Mouse (Mus musculus) embryonic fibroblast, embryonic 13.5 days (primary cell): ENCODE data around the gene Eif1ad. TPM values are rescaled to one million over a fixed set of nuclear protein-coding genes. Genes with fewer than 3 reads are reported as not detected.

Experiments used
- H3K27ac ChIP-seq: 2 replicates; pipeline ENCODE4 v1.5.1; 2012; ENCODE audit warnings: low read length, control low read depth, inconsistent platforms; ENCODE audit not compliant: insufficient read depth
- H3K4me1 ChIP-seq: 2 replicates; pipeline ENCODE4 v1.6.1; 2011; ENCODE audit warnings: low read length; ENCODE audit not compliant: control insufficient read depth, insufficient read depth
- H3K4me3 ChIP-seq: 2 replicates; pipeline ENCODE4 v1.5.1; 2011; ENCODE audit warnings: mild to moderate bottlenecking, control low read depth, low read length; ENCODE audit not compliant: insufficient read depth
- CTCF ChIP-seq: IDR thresholded peaks from 2 replicates; pipeline ENCODE4 v1.5.1; 2011; ENCODE audit warnings: mild to moderate bottlenecking, control low read depth, low read length, moderate library complexity, borderline replicate concordance; ENCODE audit not compliant: insufficient read depth
- POLR2A ChIP-seq: IDR thresholded peaks from 2 replicates; pipeline ENCODE4 v1.6.1; 2011; ENCODE audit warnings: low read depth, mild to moderate bottlenecking, control low read depth, low read length, moderate library complexity
- polyA plus RNA-seq: library from polyadenylated mRNA; stranded (reverse); fragments of >200 nt; gene quantifications from 2 replicates; pipeline ENCODE4 v1.2.4, GENCODE M21; 2011; ENCODE audit warnings: low read depth; ENCODE audit not compliant: missing spikeins, insufficient read length

Eif1ad gene
- polyA plus RNA-seq: 19.5 and 26.6 TPM in 2 replicates

DNA sequence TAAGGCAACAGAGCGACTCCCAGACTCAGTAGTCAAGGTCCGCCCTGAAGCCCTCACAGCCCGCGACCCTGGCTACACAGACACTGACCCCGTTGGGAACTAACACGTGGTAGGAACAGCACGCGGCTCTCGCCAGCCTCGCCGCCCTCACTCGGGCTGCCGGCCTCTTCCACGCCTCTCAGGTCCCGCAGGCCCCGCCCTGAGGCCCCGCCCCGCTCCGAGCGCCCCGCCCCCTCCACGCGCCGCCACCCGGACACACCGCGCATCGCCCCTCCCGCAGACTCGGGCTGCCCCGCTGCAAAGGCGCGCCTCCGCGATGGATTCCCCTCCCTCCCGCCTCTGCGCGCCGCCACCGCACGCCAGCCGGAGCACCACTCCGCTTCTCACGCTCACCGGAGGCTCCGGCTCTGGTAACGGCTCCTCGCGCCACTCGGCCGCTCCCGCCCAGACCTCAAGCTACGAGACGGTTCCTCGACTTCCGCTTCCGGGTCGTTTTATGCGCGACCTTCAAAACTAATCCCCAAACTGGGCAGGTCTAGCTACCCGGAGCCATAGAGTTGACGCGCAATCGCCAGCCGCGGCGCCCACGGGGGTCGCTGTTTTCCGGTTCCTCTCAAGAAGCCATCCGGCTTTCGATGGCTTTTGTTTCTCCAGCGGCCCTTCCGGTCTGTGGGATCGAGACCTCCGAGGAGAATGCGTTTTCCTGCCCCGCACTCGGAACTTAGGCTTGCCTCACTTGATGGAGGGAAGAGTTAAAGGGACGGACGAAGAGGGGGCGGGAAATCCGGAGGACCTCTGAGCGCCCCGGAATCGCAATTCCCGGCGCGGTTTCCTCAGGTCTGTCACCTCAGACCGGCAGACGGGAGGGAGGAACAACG, at the start of gene Eif1ad:
TSS of gene Eif1ad (plus strand) at position 567 of the 878 bp plus-strand sequence.
- TF ChIP-seq POLR2A: peak; percentile 56
- TF ChIP-seq CTCF: no peak
- peaks cover 6% of the 10 kb centered on the region; the same call in 1 of the 2 replicates for H3K4me1 ChIP-seq
- peak within 1 kb of the TSS; percentile 88 for H3K4me3 ChIP-seq
- H3K27ac ChIP-seq: peak within 1 kb of the TSS; percentile 89

DNA sequence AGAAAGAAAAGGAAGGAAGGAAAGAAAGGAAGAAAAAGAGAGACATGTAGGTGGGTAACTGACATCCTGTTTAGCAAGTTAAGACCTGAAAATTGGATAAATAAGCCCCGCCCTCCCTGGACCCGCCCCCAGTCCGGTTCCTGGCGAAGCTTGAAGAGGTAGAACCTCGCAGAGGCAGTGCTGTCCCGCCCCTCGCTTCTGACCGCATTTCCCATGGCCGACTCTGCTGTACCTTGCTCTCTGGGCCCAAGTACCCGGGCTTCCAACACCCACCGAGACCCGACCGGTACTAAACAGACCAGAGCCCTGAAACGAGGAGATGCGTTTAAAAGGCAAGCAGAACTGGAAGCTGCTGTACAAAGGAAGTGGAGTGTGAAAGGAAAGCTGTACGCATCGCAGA, 42.7 kb upstream of the Eif1ad start:
- H3K4me3 ChIP-seq: no peak overlapping the region

DNA sequence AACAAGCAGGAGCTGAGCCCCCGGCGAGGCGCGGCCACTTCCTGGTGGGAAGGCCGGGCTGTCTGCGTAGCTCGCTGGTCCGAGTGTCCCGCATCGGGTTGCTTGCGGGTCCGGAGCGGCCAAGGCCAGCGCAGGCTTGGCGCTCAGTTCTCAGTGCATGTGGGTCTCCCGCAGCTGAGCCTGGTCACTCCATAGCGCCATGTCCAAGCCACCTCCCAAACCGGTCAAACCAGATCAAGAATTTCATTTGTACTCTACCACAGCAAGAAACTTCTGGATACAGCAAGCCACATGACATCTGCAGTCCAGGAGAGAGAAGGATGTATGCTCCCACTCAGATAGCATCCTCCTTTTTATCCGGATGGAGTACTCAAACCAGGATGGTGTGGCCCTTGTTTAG, 38.6 kb upstream of the Eif1ad start:
- TF ChIP-seq CTCF (no peak), POLR2A (no peak)
- H3K27ac ChIP-seq: no peak overlapping the region
- no peak overlapping the region for H3K4me3 ChIP-seq
- H3K4me1 ChIP-seq: no peaks in the 10 kb centered on the region

More for the DNA sequence above, 42.7 kb upstream of the Eif1ad start:
- Histone ChIP-seq H3K27ac (no peak overlapping the region), H3K4me1 (no peaks in the 10 kb centered on the region)
- TF ChIP-seq POLR2A: no peak
- no peak for TF ChIP-seq CTCF

DNA sequence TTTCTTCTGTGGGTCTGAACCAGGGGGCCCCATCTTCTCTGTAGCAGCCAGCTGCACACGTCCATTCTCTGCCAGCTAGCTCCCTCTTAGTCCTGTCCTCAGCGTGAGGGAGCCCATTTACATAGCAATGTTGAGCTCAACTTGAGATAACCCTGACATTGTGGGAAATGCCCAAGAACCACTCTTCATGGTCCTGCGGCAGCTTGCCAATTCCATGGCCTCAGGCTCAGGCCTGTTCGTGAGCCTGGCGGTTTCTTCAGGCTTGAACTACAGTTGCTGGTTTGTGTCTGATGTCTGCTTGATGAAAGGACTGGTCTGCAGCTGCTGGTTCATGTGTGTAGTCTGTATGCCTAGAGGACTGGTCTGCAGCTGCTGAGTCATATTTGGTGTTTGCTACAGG, 31.8 kb upstream of the Eif1ad start:
- TF ChIP-seq CTCF (no peak), POLR2A (no peak)
- H3K27ac ChIP-seq: no peak overlapping the region
- no peaks in the 10 kb centered on the region for H3K4me1 ChIP-seq
- no peak overlapping the region for H3K4me3 ChIP-seq

DNA sequence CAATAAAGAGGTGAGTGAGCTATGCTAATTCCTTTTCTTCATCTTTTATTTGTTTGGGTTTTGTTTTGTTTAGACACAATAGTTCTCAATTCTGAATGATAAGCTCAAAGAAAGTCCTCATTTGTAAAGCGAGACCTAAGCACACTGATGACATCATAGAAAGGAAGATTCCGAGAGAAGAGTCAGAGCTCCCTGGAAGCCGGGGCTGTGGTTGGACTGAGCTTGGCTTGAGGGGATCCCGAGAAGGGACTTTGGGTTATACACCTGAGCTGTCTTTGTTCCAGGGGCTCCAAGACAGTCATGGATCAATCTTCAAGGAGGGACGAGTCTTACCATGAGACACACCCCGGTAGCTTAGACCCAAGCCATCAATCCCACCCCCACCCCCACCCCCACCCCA, 31.1 kb upstream of the Eif1ad start, which contains the start of gene Catsper1:
TSS of gene Catsper1 (plus strand) at position 301 of the 400 bp plus-strand sequence.
- Histone ChIP-seq H3K4me3 (no peak within 1 kb of the TSS), H3K27ac (no peak within 1 kb of the TSS), H3K4me1 (no peaks in the 10 kb centered on the region)
- TF ChIP-seq POLR2A: no peak
- no peak for TF ChIP-seq CTCF

DNA sequence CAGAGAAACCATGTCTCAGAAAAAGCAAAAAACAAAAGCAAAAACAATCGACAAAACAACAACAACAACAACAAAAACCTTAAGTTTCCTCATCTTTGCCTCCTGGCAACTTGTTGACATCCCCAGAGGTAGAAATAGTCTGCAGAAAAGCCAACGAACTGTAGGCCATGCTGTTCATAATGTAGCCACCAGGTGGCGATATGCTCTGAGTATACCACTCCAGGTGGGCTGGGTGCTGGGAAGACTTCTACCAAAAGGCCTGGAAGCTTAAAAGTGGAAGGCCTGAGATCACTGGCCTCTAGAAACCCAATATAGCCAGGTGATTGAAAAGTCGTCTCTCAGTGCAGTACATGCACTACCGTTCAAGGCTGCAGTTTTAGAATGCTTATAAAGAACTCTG, 28.6 kb upstream of the Eif1ad start:
- TF ChIP-seq CTCF: peak; percentile 38; the same call in 1 of the 2 replicates
- no peak for TF ChIP-seq POLR2A
- H3K4me1 ChIP-seq: no peaks in the 10 kb centered on the region
- no peak overlapping the region for H3K4me3 ChIP-seq
- H3K27ac ChIP-seq: no peak overlapping the region

DNA sequence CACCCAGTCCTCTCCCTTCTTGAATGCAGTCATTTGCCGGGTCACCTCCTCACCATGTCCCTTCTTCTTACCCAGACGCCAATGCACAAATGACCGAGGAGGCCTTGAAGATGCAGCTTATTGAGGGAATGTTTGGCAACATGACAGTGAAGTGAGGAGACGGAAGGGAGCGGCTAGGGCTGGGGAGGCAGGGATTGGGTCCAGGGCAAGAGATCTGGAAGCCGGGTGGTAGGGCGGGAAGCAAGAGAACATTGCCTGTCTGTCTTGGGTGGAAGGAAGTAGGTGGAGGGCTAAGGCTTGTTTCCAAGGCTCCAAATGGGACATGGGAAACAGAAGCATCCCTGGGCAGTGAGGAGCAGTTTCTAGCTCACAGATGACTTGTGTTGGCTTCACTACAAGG, 25.2 kb upstream of the Eif1ad start:
- Histone ChIP-seq H3K4me1 (peaks cover 9% of the 10 kb centered on the region), H3K27ac (no peak overlapping the region), H3K4me3 (no peak overlapping the region)
- TF ChIP-seq POLR2A (no peak), CTCF (no peak)

DNA sequence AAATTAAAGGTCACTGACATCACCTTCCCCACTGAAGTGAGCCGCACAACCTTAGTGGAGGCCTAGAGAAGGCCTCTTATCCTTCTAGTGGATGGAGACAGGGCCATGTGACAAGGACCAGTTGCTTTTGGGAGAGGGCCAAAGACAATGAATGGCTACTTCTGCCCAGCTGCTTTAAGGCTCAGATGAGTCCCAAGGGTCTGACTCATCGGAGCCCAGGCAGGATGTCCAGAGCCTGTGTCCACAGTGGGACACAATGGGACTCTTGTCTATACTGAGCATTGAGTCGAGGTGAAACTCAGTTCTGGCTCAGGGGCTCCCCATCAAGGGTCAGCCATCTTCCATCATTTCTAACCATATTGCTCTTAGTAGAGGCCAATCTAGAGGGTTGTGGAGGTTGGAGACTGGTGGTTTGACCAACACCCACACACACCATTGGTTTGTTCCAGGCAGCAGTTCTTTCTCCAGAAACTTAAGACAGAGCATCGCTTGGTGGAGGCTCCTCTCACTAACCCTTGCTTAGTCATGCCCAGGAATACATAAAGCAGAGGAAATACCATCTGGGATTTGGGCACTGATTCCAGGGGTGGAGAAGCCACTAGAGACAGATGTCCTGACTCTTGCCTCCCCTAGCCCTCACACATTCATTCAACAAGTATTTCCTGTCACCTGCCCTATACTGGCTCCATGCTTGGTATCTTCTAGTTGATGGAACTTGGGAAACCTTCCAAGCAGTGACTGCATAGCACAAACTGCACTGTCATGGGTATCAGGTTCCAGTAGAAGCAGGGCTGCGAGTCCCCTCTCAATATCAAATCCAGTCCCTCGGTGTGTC, 21.0 kb upstream of the Eif1ad start:
- Histone ChIP-seq H3K4me3 (no peak overlapping the region), H3K4me1 (peaks cover 10% of the 10 kb centered on the region), H3K27ac (peak overlapping the region; percentile 73)
- TF ChIP-seq POLR2A (no peak), CTCF (no peak)

DNA sequence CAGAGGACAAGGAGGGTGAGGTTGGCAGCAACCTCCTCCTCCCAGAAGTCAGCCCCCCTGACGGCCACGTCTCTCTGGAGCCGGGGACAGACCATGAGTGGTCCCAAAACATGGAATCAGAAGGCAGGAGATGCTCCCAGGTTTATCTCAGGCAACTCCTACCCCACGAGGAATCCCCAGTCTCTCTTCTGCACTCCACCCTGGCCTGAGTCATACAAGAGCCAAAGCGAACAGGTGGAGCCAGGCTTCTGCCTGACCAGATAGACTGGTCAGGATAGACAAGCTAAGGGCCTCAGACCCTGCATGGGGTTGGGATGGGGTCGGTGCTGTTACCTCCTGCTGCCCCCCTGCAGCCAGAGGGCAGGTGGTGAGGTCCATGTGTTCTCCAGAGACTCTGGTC, 18.5 kb upstream of the Eif1ad start:
- peaks cover 10% of the 10 kb centered on the region for H3K4me1 ChIP-seq
- TF ChIP-seq CTCF (no peak), POLR2A (no peak)
- H3K27ac ChIP-seq: no peak overlapping the region
- no peak overlapping the region for H3K4me3 ChIP-seq
